In the genomic region with DNA sequence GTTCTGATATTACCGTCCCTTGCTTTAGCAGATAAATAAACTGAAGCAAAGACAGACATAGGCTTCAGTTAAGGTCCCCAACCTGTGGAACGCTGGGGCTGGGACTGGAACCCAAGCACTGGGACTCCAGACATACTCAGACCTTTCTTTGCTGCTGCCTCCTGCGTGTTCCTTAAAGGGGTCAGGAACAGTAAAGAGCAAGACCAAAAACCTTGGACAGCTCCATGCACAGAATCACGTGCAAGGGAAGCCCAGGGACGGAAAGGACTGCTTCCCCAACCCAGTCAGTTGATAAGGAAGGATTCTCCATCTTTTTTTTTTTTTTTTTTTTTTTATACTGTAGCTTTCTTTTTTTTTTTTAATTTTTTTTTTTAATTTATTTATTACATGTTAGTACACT, we compare ENCODE assay signal across 11 mouse cellular contexts. TPM values are rescaled to one million over a fixed set of nuclear protein-coding genes. Genes with fewer than 3 reads are reported as not detected.
DNase-seq lines count a peak whose midpoint lies in the region; ATAC-seq lines count a peak whose summit lies in the region.
"Had no signal": no experiment of that assay in that cellular context is flagged by ENCODE, and none has a peak within 500 bp of the region (broad histone marks: within the 10 kb centered on the region; RNA-seq: fewer than 3 reads in every experiment).

No protein-coding gene starts in this region.

- no peak for ATAC-seq in neural tube, embryonic 13.5 days (ENCODE audit: low read depth)
- no peak for ATAC-seq in neural tube, embryonic 14.5 days (ENCODE audit: low read depth)
- ATAC-seq in liver, embryonic 11.5 days (replicated peaks; ENCODE audit: low FRiP score): no peak

- 42% methylated on average over 5 of the region's 5 CpGs for WGBS in neural tube, embryonic 13.5 days
- 25% methylated on average over 5 of the region's 5 CpGs for WGBS in embryonic facial prominence, embryonic 10.5 days
- WGBS in neural tube, embryonic 14.5 days: 44% methylated on average over 5 of the region's 5 CpGs
- 33% methylated on average over 5 of the region's 5 CpGs for WGBS in liver, embryonic 11.5 days

- peak overlapping the region; percentile 84 for H3K4me2 ChIP-seq in neural tube, embryonic 13.5 days
- 0 out of 2 replicates have a peak overlapping the region, but pooled peaks have one; percentile 94 for H3K4me2 ChIP-seq in neural tube, embryonic 14.5 days (ENCODE audit: low read depth, low read length)
- H3K4me2 ChIP-seq in liver, embryonic 11.5 days: no peak overlapping the region

- peaks cover 13% of the 10 kb centered on the region; the same call in 1 of the 2 replicates for H3K36me3 ChIP-seq in neural tube, embryonic 13.5 days
- peaks cover 15% of the 10 kb centered on the region for H3K36me3 ChIP-seq in embryonic facial prominence, embryonic 10.5 days (replicated peaks)
- H3K36me3 ChIP-seq in neural tube, embryonic 14.5 days (ENCODE audit: control insufficient read depth, insufficient read depth, low read length): peaks cover 2% of the 10 kb centered on the region; the same call in 1 of the 2 replicates
- no peaks in the 10 kb centered on the region for H3K36me3 ChIP-seq in liver, embryonic 11.5 days (ENCODE audit: control insufficient read depth, insufficient read depth, low read length)
- H3K36me3 ChIP-seq: liver, embryonic 15.5 days had no signal

- peaks cover 29% of the 10 kb centered on the region for H3K4me1 ChIP-seq in neural tube, embryonic 13.5 days (replicated peaks)
- H3K4me1 ChIP-seq in embryonic facial prominence, embryonic 10.5 days: peaks cover 32% of the 10 kb centered on the region
- peaks cover 13% of the 10 kb centered on the region for H3K4me1 ChIP-seq in neural tube, embryonic 14.5 days (ENCODE audit: control insufficient read depth, insufficient read depth, low read length)
- no peaks in the 10 kb centered on the region; the same call in none of the 2 replicates for H3K4me1 ChIP-seq in liver, embryonic 11.5 days (replicated peaks; ENCODE audit: control insufficient read depth, insufficient read depth, low read length)

- peak; percentile 16 for DNase-seq in heart, postnatal 4 days
- no peak for DNase-seq in heart, postnatal 25 days (ENCODE audit: low spot score)
- DNase-seq in neural tube, embryonic 10.5 days (ENCODE audit: extremely low spot score, low spot score): no peak
- DNase-seq in embryonic facial prominence, embryonic 10.5 days (ENCODE audit: low spot score): peak; percentile 37
- no peak for DNase-seq in liver, embryonic 11.5 days (ENCODE audit: low spot score)
- no peak for DNase-seq in spleen, adult 18-20 months
- DNase-seq: gastrocnemius, postnatal 36 days; right cerebral cortex, postnatal 14 days had no signal

- no peaks in the 10 kb centered on the region for H3K9me3 ChIP-seq in neural tube, embryonic 13.5 days
- no peaks in the 10 kb centered on the region for H3K9me3 ChIP-seq in embryonic facial prominence, embryonic 10.5 days
- H3K9me3 ChIP-seq in neural tube, embryonic 14.5 days (ENCODE audit: control insufficient read depth, low read length): no peaks in the 10 kb centered on the region
- no peaks in the 10 kb centered on the region for H3K9me3 ChIP-seq in liver, embryonic 11.5 days (ENCODE audit: control insufficient read depth, low read length)
- H3K9me3 ChIP-seq: liver, embryonic 15.5 days had no signal

- 0 out of 2 replicates have a peak overlapping the region, but pooled peaks have one; percentile 81 for H3K9ac ChIP-seq in neural tube, embryonic 13.5 days
- H3K9ac ChIP-seq in neural tube, embryonic 14.5 days (replicated peaks; ENCODE audit: low read depth, low read length): no peak overlapping the region
- no peak overlapping the region for H3K9ac ChIP-seq in liver, embryonic 11.5 days (ENCODE audit: low read depth, low read length)
- H3K9ac ChIP-seq: liver, embryonic 15.5 days had no signal

- no peaks in the 10 kb centered on the region for H3K27me3 ChIP-seq in neural tube, embryonic 13.5 days
- H3K27me3 ChIP-seq in embryonic facial prominence, embryonic 10.5 days (replicated peaks; ENCODE audit: low read depth, poor library complexity, severe bottlenecking): no peaks in the 10 kb centered on the region
- no peaks in the 10 kb centered on the region for H3K27me3 ChIP-seq in neural tube, embryonic 14.5 days (ENCODE audit: control insufficient read depth, insufficient read depth, low read length)
- H3K27me3 ChIP-seq in liver, embryonic 11.5 days (replicated peaks; ENCODE audit: control insufficient read depth, insufficient read depth, low read length): peaks cover 4% of the 10 kb centered on the region; the same call in 1 of the 2 replicates

- no peak overlapping the region for H3K27ac ChIP-seq in neural tube, embryonic 13.5 days (replicated peaks)
- H3K27ac ChIP-seq in embryonic facial prominence, embryonic 10.5 days (replicated peaks): no peak overlapping the region
- H3K27ac ChIP-seq in neural tube, embryonic 14.5 days (ENCODE audit: low read depth, low read length): no peak overlapping the region
- no peak overlapping the region for H3K27ac ChIP-seq in liver, embryonic 11.5 days (ENCODE audit: low read depth, low read length)
- H3K27ac ChIP-seq: liver, embryonic 15.5 days had no signal

- intact Hi-C loops in heart, postnatal 25 days (cut with DNase I): loop anchor here (5.0 kb wide), 1 partner anchor 35 kb away; a partner anchor contains a TSS

- no peak overlapping the region for H3K4me3 ChIP-seq in neural tube, embryonic 13.5 days
- H3K4me3 ChIP-seq in embryonic facial prominence, embryonic 10.5 days: no peak overlapping the region
- no peak overlapping the region for H3K4me3 ChIP-seq in neural tube, embryonic 14.5 days (ENCODE audit: low read depth, low read length)
- H3K4me3 ChIP-seq in liver, embryonic 11.5 days (ENCODE audit: low read depth, low read length): no peak overlapping the region

RNA-seq across cellular contexts. Expression of a gene that starts 1.1 kb away (rescaled TPM):
- total RNA-seq in heart, postnatal 4 days (2021): under 1 TPM; 0.68 to 0.69 TPM
- 1 to 10 TPM; 1.1 to 1.3 TPM for total RNA-seq in heart, postnatal 25 days (2021)
- polyA plus RNA-seq in neural tube, embryonic 13.5 days (2015; fragmentation: Nextera tagmentation; extraction: Ambion mirVana): 3.6 and 3.8 TPM in 2 replicates
- polyA plus RNA-seq in embryonic facial prominence, embryonic 10.5 days (2016; fragmentation: Nextera tagmentation; extraction: Ambion mirVana): 1.2 and 1.7 TPM in 2 replicates
- polyA plus RNA-seq in neural tube, embryonic 14.5 days (2014; fragmentation: Nextera tagmentation; extraction: Ambion mirVana): 5.3 and 5.9 TPM in 2 replicates
- polyA plus RNA-seq in liver, embryonic 11.5 days (2014; fragmentation: Nextera tagmentation; extraction: Ambion mirVana): 0.19 and 0.36 TPM in 2 replicates

RNA-seq across cellular contexts. Expression of a gene that starts 33.9 kb away (rescaled TPM):
- 10 to 100 TPM; 29.4 to 32.6 TPM for total RNA-seq in heart, postnatal 4 days (2021)
- total RNA-seq in heart, postnatal 25 days (2021): 10 to 100 TPM; 19.0 to 20.2 TPM
- 36.6 and 37.2 TPM in 2 replicates for polyA plus RNA-seq in neural tube, embryonic 13.5 days (2015; fragmentation: Nextera tagmentation; extraction: Ambion mirVana)
- polyA plus RNA-seq in embryonic facial prominence, embryonic 10.5 days (2016; fragmentation: Nextera tagmentation; extraction: Ambion mirVana): 40.8 and 45.1 TPM in 2 replicates
- 38.4 and 38.7 TPM in 2 replicates for polyA plus RNA-seq in neural tube, embryonic 14.5 days (2014; fragmentation: Nextera tagmentation; extraction: Ambion mirVana)
- polyA plus RNA-seq in liver, embryonic 11.5 days (2014; fragmentation: Nextera tagmentation; extraction: Ambion mirVana): 40.0 and 45.1 TPM in 2 replicates

Comparison
In these comparisons a context has a peak if more than half of its experiments do, and no peak if none do; other contexts are left out.
1. DNase-seq: peak in heart, postnatal 4 days (single experiment) and embryonic facial prominence, embryonic 10.5 days (single experiment); none in heart, postnatal 25 days (single experiment), neural tube, embryonic 10.5 days (single experiment), liver, embryonic 11.5 days (single experiment) and spleen, adult 18-20 months (0 of 2).